Mouse (Mus musculus): Measurements from ENCODE around the gene Sirt2. TPM values are rescaled to one million over a fixed set of nuclear protein-coding genes. Genes with fewer than 3 reads are reported as not detected.

Sirt2 gene
- polyA plus RNA-seq, 1 experiment from 2014 or later: 68.8 TPM

DNA sequence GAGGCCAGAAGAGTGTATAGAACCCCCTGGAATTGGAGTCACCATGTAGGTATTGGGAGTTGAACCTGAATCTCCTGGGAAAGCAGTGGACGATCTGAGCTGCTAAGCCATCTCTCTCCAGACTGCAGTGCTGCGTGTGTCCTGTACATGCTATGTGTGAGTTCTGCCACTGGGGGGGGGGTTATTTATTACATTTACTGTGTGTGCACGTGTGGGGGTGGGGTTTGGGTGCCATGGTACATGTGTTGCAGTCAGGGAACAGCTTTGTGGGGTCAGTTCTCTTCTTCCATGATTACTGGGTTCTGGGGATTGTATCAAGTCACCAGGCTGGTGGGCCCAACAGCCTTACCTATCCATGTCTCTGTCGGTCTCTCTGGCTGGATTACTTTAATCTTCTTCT lies 40.3 kb downstream of the Sirt2 start:
- H3K27me3 ChIP-seq (ENCODE audit: control insufficient read depth, insufficient read depth, low read length): no peaks in the 10 kb centered on the region
- ATAC-seq (ENCODE audit: insufficient number of reproducible peaks, low FRiP score, low TSS enrichment, low read depth) (no peak), DNase-seq (ENCODE audit: low spot score) (no peak)
- 86% methylated on average over 4 of the region's 4 CpGs for WGBS
- peaks cover 26% of the 10 kb centered on the region for H3K4me1 ChIP-seq (ENCODE audit: control insufficient read depth, insufficient read depth, low read length)
- H3K4me3 ChIP-seq (ENCODE audit: low read depth, low read length): no peak overlapping the region
- H3K36me3 ChIP-seq (ENCODE audit: control insufficient read depth, insufficient read depth, low read length): no peaks in the 10 kb centered on the region; the same call in 1 of the 2 replicates
- H3K9ac ChIP-seq (ENCODE audit: low read length): no peak overlapping the region
- H3K9me3 ChIP-seq (ENCODE audit: control insufficient read depth, low read length): no peaks in the 10 kb centered on the region
- H3K27ac ChIP-seq (replicated peaks; ENCODE audit: low read depth, low read length): no peak overlapping the region
- no peak overlapping the region for H3K4me2 ChIP-seq (ENCODE audit: low read depth, severe bottlenecking)

DNA sequence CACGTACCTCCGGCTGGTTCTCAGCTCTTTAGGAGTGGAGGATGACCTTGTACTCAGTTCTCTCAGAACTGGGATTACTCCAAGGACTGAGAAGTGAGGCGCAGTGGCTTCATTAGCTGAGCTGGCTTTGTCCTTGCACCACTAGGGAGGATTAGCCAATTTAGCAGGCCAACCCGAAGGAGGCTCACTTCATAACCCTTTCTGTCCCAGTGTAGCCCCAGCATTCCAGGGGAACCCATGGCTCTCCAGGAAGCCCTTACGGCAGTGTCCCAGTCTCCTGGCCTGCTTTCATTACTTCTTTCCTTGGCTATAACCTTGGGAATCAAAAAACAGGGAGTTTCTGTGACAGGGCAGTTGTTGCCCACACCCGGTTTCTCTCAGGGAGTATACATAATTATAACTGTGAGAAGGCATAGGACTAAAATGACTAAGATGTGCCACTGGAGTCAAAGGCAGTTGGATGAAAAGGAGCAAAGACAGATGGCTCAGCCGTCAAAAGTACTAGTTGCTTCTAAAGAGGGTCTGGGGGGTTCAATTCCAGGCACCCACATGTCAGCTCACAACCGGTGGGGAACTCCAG lies 41.2 kb downstream of the Sirt2 start:
- DNase-seq (ENCODE audit: low spot score): no peak
- no peaks in the 10 kb centered on the region for H3K27me3 ChIP-seq (ENCODE audit: control insufficient read depth, insufficient read depth, low read length)
- H3K4me2 ChIP-seq (ENCODE audit: low read depth, severe bottlenecking): peak overlapping the region; percentile 97
- ATAC-seq (ENCODE audit: insufficient number of reproducible peaks, low FRiP score, low TSS enrichment, low read depth): no peak
- peak overlapping the region; percentile 92; the same call in 1 of the 2 replicates for H3K9ac ChIP-seq (ENCODE audit: low read length)
- H3K4me1 ChIP-seq (ENCODE audit: control insufficient read depth, insufficient read depth, low read length): peaks cover 27% of the 10 kb centered on the region
- peaks cover 1% of the 10 kb centered on the region; the same call in 1 of the 2 replicates for H3K36me3 ChIP-seq (ENCODE audit: control insufficient read depth, insufficient read depth, low read length)
- peak overlapping the region; percentile 76 for H3K4me3 ChIP-seq (ENCODE audit: low read depth, low read length)
- no peak overlapping the region; the same call in 1 of the 2 replicates for H3K27ac ChIP-seq (replicated peaks; ENCODE audit: low read depth, low read length)
- H3K9me3 ChIP-seq (ENCODE audit: control insufficient read depth, low read length): no peaks in the 10 kb centered on the region
- 52% methylated on average over 8 of the region's 8 CpGs for WGBS

DNA sequence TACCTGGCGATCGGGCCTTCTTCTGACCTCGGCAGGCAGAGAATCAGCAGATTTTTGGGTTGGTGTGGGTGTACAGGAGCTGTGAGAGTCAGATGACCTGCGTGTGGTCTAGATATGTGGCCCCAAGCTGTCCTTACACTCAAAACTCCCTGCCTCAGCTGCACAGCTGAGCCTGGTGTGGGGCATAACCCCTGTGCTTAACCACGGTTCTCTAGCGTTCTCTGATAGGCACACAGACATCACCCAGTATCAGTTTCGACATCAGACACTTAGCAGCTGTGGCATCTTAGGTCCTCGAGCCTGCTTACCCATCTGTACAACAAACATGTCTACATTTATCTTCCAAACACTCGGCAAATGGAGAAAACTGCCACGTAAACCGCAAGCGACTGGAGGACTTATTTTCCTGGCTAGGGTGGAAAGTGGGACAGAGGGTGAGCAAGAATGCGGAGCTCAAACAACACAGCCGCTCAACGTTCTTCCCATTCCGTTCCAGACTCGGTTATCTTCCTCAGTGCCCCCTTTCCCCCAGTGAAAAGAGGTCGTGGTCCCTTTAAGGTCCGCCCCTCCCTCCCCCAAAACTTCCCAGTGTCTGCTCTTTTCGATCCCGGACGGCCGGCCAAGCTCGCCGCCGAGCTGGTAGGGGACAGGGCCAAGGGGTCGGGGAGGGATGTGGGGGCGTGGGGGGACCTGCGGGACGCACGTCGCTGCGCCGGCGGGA lies 41.8 kb downstream of the Sirt2 start, which contains the start of gene Hnrnpl:
Hnrnpl (plus strand) TSS at position 321 of the 721 bp plus-strand sequence.
- H3K27me3 ChIP-seq (ENCODE audit: control insufficient read depth, insufficient read depth, low read length): no peaks in the 10 kb centered on the region
- ATAC-seq (ENCODE audit: insufficient number of reproducible peaks, low FRiP score, low TSS enrichment, low read depth) (peak; percentile 4; the same call in 1 of the 2 replicates), DNase-seq (ENCODE audit: low spot score) (no peak)
- peak within 1 kb of the TSS; percentile 97 for H3K4me2 ChIP-seq (ENCODE audit: low read depth, severe bottlenecking)
- peak within 1 kb of the TSS; percentile 92 for H3K9ac ChIP-seq (ENCODE audit: low read length)
- H3K4me1 ChIP-seq (ENCODE audit: control insufficient read depth, insufficient read depth, low read length): peaks cover 26% of the 10 kb centered on the region
- WGBS: 4% methylated on average over 35 of the region's 35 CpGs
- no peaks in the 10 kb centered on the region for H3K9me3 ChIP-seq (ENCODE audit: control insufficient read depth, low read length)
- peak within 1 kb of the TSS; percentile 99 for H3K27ac ChIP-seq (replicated peaks; ENCODE audit: low read depth, low read length)
- peak within 1 kb of the TSS; percentile 76 for H3K4me3 ChIP-seq (ENCODE audit: low read depth, low read length)
- peaks cover 8% of the 10 kb centered on the region for H3K36me3 ChIP-seq (ENCODE audit: control insufficient read depth, insufficient read depth, low read length)

DNA sequence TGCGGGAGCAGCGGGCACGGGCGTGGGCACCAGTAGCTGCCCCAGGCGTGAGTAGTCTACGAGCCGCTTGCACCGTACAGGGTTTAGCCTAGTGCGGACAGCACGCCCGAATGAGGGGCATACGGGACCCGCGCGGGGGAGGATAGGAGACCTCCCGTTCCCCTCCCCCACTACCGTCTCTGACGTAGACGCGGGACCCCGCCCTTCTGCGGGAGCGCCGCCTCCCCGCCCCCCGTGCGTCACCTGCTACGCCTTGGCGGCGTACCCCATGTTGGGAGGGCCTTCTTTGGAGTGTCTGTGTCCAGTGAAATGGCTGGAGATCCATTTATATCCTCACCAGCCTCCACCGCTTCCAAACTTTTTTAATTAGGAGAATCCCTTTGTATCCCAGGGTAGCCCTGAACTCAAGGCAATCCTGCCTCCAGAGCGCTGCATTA lies 42.4 kb downstream of the Sirt2 start:
- peak overlapping the region; percentile 92 for H3K9ac ChIP-seq (ENCODE audit: low read length)
- DNase-seq (ENCODE audit: low spot score) (peak; percentile 95), ATAC-seq (ENCODE audit: insufficient number of reproducible peaks, low FRiP score, low TSS enrichment, low read depth) (peak; percentile 66)
- H3K4me1 ChIP-seq (ENCODE audit: control insufficient read depth, insufficient read depth, low read length): peaks cover 22% of the 10 kb centered on the region
- H3K4me2 ChIP-seq (ENCODE audit: low read depth, severe bottlenecking): peak overlapping the region; percentile 97
- no peaks in the 10 kb centered on the region for H3K27me3 ChIP-seq (ENCODE audit: control insufficient read depth, insufficient read depth, low read length)
- H3K27ac ChIP-seq (replicated peaks; ENCODE audit: low read depth, low read length): peak overlapping the region; percentile 99
- no peaks in the 10 kb centered on the region for H3K9me3 ChIP-seq (ENCODE audit: control insufficient read depth, low read length)
- WGBS: under 1% methylated on average over 29 of the region's 32 CpGs
- peak overlapping the region; percentile 76 for H3K4me3 ChIP-seq (ENCODE audit: low read depth, low read length)
- H3K36me3 ChIP-seq (ENCODE audit: control insufficient read depth, insufficient read depth, low read length): peaks cover 14% of the 10 kb centered on the region

DNA sequence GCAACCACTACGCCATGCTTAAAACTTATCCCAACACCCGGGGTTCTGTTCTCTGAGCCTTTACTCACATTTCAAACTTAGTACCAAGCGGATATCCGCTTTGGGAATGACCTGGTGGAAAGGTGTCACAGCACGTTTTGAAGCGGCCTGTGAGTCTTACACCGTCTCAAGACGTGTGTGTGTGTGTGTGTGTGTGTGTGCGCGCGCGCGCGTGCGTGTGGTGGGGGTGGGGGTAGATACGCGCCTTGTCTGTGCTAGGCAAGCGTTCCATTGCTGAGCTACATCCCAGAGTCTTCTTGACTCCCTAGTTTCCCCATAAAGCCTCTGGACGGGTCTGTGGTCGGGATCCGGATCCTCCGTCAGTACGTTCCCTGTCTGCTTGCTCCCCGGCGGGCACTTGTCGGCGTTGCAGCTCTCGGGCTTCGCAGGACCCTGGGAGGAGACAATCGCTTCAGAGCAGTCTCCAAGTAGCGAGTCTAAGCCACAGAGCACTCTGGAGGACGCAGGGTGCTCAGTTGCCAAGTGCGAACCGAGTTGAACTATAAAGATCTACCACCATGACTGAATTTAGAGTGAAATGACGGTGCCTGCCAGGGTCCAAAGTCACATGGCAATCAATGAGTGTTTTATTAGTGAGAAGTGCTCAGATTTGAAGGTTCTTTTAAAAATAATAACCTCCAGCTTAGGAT lies 43.0 kb downstream of the Sirt2 start:
- H3K4me3 ChIP-seq (ENCODE audit: low read depth, low read length): peak overlapping the region; percentile 76
- ATAC-seq (ENCODE audit: insufficient number of reproducible peaks, low FRiP score, low TSS enrichment, low read depth) (peak; percentile 14; the same call in 1 of the 2 replicates), DNase-seq (ENCODE audit: low spot score) (no peak)
- H3K9ac ChIP-seq (ENCODE audit: low read length): peak overlapping the region; percentile 92
- H3K4me2 ChIP-seq (ENCODE audit: low read depth, severe bottlenecking): peak overlapping the region; percentile 97
- H3K36me3 ChIP-seq (ENCODE audit: control insufficient read depth, insufficient read depth, low read length): peaks cover 16% of the 10 kb centered on the region
- H3K27ac ChIP-seq (replicated peaks; ENCODE audit: low read depth, low read length): peak overlapping the region; percentile 99
- under 1% methylated on average over 35 of the region's 35 CpGs for WGBS
- peaks cover 20% of the 10 kb centered on the region for H3K4me1 ChIP-seq (ENCODE audit: control insufficient read depth, insufficient read depth, low read length)
- no peaks in the 10 kb centered on the region for H3K27me3 ChIP-seq (ENCODE audit: control insufficient read depth, insufficient read depth, low read length)
- no peaks in the 10 kb centered on the region for H3K9me3 ChIP-seq (ENCODE audit: control insufficient read depth, low read length)

DNA sequence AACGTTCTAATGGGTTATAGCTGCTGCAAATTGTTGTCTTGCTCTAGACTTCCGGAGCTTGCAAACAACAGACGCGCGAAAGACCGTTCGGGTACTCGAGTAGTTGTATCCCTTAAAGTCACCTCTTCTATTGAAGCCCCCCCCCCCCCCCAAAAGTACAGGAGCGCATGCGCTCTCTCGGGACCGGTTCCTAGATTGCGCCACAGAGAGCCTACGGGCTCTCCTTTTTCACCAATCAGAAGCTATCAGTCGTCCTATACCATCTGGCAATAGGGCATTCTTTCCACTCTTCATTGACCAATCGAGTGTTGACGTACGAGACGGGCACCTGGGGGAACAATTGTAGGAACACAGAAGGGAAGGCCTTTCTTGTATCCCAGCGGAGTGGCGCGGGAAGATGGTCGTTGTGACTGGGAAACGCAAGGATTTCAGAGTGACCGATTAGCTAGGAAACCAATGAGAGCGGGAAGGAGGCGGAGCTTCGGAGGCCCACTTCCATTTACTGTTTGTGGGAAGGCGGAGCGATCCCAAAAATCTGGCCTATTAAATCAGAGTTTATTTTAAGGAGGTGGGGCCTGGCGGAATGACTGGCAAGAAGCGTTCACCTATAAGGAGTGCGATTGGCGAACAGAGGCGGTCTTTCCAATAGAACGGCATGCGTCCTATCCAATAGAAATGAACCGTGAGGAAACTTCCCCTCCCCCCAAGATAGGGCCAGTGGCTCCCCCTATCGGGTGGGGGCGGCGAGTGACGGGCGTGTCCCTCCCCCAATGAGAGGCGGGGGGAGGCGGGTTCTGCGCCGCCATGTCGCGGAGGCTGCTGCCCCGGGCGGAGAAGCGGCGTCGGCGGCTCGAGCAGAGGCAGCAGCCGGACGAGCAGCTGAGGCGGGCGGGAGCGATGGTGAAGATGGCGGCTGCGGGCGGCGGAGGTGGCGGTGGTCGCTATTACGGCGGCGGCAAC lies 43.9 kb downstream of the Sirt2 start:
- Histone ChIP-seq H3K9me3 (ENCODE audit: control insufficient read depth, low read length) (no peaks in the 10 kb centered on the region), H3K27me3 (ENCODE audit: control insufficient read depth, insufficient read depth, low read length) (no peaks in the 10 kb centered on the region), H3K4me2 (ENCODE audit: low read depth, severe bottlenecking) (peak overlapping the region; percentile 97), H3K36me3 (ENCODE audit: control insufficient read depth, insufficient read depth, low read length) (peaks cover 23% of the 10 kb centered on the region), H3K9ac (ENCODE audit: low read length) (peak overlapping the region; percentile 96), H3K27ac (replicated peaks; ENCODE audit: low read depth, low read length) (peak overlapping the region; percentile 99), H3K4me1 (ENCODE audit: control insufficient read depth, insufficient read depth, low read length) (peaks cover 20% of the 10 kb centered on the region), H3K4me3 (ENCODE audit: low read depth, low read length) (peak overlapping the region; percentile 85)
- ATAC-seq (ENCODE audit: insufficient number of reproducible peaks, low FRiP score, low TSS enrichment, low read depth): peak; percentile 93
- DNase-seq (ENCODE audit: low spot score): peak; percentile 99
- under 1% methylated on average over 70 of the region's 70 CpGs for WGBS

DNA sequence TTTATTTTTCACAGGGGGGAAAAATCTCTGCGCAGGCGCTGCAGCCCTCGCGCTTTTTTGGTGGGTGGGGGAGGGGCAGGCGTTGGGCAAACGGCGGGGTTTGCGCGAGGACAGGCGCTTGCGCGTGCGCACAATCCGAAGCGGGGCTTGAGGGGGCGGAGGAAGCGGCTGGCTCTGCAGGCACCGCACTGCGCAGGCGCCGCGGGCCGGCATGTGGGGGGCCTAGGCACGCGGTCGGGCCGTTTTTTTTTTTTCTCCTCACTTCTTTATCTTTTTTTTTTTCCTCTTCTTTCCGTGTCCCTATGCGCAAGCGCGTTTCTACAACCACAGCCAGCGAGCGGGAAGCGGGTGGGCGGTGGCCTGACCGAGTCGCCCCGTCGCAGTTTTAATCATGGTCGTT lies 44.7 kb downstream of the Sirt2 start:
- under 1% methylated on average over 40 of the region's 40 CpGs for WGBS
- Histone ChIP-seq H3K9me3 (ENCODE audit: control insufficient read depth, low read length) (no peaks in the 10 kb centered on the region), H3K4me3 (ENCODE audit: low read depth, low read length) (peak overlapping the region; percentile 85), H3K4me1 (ENCODE audit: control insufficient read depth, insufficient read depth, low read length) (peaks cover 23% of the 10 kb centered on the region), H3K27me3 (ENCODE audit: control insufficient read depth, insufficient read depth, low read length) (no peaks in the 10 kb centered on the region), H3K27ac (replicated peaks; ENCODE audit: low read depth, low read length) (peak overlapping the region; percentile 98), H3K36me3 (ENCODE audit: control insufficient read depth, insufficient read depth, low read length) (peaks cover 32% of the 10 kb centered on the region), H3K4me2 (ENCODE audit: low read depth, severe bottlenecking) (peak overlapping the region; percentile 90), H3K9ac (ENCODE audit: low read length) (peak overlapping the region; percentile 96)
- DNase-seq (ENCODE audit: low spot score): peak; percentile 94
- ATAC-seq (ENCODE audit: insufficient number of reproducible peaks, low FRiP score, low TSS enrichment, low read depth): no peak

Data from limb, embryonic 11.5 days (tissue).